Mouse (Mus musculus): Measurements from ENCODE around the gene Xaf1.

Xaf1 gene

DNA sequence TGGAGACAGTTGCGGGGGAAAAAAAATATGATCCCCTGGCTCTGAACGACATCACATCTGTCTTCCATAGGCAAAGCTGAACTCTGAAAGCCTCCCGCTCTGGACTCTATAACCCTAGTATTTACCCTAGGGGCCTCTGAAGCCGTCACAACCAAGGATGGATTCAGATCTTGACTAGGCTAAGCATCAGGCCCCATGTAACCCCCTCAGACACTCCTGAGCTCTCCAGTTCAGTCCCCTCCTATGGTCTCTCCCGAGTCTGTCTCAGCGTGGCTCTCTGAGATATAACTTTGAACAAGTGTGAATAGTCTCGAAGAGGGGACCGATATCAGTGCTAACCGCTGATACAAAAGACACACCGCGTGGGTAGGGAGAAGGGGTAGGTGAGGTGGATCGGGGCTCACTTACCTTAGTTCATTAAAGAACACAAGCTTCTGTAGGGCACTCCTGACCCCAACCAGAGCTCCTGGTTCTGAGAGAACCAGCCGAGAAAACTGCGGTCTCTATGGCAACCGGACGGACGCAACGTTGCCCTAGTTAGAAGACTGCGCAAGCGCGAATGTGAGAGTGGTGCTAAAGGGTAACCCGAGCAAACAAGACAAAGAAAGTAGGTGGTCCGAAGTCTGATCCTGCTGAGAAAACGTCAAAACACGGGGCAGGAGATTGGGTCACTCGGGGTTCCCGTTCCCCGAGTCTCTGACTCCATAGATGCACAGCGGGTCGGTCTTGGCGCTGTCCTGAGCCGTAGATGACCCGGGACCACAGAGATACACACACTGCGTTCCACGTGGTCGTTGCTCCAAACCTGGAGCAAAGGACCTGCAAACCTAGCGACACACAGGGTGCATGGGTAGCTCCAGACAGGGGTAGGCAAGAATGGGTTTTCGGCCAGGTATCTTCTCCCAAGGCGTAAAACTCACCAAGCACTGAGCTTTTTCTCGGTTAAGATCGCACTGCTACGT is 60.2 kb downstream of the Xaf1 start:
- DNase-seq (ENCODE audit: low read depth, low spot score), result peak; percentile 86

DNA sequence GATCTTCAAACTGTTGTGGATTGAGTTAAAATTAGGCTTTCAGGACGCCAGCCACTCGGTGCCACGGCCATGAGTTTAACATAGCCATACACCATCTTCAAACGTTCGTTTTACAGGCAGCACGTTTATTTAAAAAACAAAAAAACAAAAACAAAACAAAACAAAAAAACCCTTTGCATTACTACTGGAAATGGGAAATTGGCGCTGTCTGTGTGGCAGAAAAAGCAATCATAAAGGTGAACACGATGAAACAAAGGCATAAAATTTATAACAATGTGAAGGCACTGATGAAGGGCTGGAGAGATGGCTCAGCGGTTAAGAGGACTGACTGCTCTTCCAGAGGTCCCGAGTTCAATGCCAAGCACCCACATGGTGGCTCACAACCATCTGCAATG is 60.9 kb downstream of the Xaf1 start, which contains the start of gene Tekt1:
Gene Tekt1 (minus strand): TSS at position 96 of the 395 bp plus-strand sequence.
- DNase-seq (ENCODE audit: low read depth, low spot score), result no peak
